Mouse (Mus musculus) urinary bladder, postnatal 25 days (tissue): ENCODE measurements around the gene 2610528J11Rik.

Experiments
- DNase-seq: peaks from one replicate; pipeline ENCODE4 v3.0.0; 2022; ENCODE audit warnings: low spot score

The 2610528J11Rik gene

GRCm38 (mm10) chr4:118542510-118543157 lies 15.8 kb downstream of the 2610528J11Rik start:
- no peak for DNase-seq

- peak; percentile 45 for DNase-seq
Measured at GRCm38 (mm10) chr4:118543158-118543530, 16.3 kb downstream of the 2610528J11Rik start.

DNA sequence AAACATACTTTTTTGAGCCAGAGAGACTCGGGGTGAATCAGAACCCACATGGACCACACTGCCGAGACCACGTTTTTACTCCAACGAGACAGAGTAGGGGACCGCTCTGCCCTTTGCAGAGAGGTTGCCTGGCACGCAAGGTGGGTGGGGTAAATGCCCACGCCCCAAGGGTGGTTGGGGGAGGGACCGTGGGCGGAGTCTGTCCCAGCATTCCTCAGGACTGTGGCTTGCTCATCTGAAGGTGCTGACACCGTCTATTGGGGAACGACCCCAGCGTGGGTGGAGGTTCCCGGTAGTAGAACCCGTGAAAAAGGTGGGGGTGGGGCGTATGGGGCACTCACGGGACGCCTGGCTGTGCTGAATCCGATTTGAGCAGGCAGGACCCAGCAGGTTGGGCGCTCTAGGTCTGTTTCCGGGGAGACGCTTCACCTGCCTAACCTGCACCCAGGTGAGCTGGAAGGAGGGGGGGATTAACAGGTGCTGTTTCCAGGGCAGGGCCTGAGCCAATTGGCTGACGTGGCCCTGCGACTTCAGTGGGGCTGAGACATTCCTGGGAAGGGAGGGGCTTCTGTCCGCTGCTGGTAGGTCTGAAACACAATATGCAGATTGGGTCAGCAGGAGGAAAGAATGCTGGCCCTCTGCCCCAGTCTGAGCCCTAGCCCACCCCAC lies 16.9 kb downstream of the 2610528J11Rik start, which contains the start of gene Tmem125:
Tmem125 (minus strand) TSS at position 453 of the 669 bp plus-strand sequence.
- DNase-seq = peak; percentile 68

- DNase-seq = no peak
Measured at GRCm38 (mm10) chr4:118544441-118545127, 17.8 kb downstream of the 2610528J11Rik start.

- peak; percentile 73 for DNase-seq
Measured at GRCm38 (mm10) chr4:118547424-118548129, 20.8 kb downstream of the 2610528J11Rik start.

DNA sequence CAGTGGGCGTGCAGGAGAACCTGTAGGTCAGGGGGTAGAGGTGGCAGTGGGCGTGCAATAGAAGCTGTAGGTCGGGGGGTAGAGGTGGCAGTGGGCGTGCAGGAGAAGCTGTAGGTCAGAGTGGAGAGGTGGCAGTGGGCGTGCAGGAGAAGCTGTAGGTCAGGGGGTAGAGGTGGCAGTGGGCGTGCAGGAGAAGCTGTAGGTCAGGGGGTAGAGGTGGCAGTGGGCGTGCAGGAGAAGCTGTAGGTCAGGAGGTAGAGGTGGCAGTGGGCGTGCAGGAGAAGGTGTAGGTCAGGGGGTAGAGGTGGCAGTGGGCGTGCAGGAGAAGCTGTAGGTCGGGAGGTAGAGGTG lies 21.3 kb downstream of the 2610528J11Rik start:
- peak; percentile 31 for DNase-seq

GRCm38 (mm10) chr4:118553039-118553649 lies 26.3 kb downstream of the 2610528J11Rik start:
- DNase-seq = no peak

DNA sequence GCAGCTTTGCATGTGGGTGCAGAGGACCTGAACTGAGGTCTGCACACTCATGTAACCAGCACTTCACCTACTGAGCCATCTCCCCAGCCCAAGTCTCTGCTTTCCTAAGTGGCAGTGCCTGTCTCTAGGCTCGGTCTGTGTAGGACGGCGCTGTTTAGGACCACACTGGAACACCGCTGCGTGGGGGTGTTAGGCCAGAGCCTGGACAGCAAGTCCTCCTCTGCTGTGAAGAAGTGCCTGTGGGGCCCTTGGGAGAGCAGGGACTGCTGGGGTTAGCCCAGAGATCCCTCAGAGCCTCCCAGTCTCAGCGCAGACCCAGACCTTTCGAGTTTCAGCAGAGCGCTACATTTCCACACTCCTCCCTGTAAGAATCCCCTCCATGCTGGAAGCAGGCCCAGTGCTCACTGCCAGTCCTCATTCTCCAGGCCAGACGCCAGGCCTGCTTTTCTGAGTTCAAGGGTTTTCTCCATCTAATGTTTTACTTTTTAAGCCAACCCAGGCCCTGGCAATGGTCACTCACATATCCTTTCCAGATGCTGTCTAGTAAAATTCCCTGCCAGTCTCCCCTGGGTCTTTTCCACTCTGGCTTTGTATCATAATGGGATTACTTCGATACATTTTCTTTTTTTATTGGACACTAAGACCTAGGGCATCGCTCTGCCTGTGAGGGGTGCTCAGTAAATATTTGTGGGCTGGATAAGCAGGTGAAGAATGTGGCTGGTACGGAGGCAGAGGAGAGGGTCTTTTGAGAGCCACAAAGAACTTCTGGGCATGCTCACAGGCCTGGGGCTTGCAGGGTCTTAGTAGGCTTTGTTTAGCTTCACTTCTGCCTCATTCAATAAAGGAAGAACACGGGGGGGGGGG lies 37.5 kb downstream of the 2610528J11Rik start:
- no peak for DNase-seq

DNA sequence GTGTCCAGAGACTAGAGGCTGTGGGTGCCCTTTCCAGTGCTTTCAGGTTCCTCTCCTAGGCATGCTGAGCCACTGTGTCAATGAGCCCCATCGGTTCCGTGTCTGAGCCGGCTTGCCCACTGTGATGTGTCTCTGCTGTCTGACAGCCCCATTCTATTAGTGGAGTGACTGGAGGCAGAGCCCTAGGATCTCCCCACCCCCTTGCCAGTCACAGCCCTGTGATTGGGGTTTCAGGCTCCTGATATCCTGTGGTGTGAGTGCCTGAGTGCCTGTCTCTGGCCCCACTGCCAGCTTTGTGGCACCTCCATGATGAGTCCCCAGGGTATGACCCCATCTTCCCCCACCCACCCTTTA lies 38.1 kb downstream of the 2610528J11Rik start:
- DNase-seq = no peak

DNA sequence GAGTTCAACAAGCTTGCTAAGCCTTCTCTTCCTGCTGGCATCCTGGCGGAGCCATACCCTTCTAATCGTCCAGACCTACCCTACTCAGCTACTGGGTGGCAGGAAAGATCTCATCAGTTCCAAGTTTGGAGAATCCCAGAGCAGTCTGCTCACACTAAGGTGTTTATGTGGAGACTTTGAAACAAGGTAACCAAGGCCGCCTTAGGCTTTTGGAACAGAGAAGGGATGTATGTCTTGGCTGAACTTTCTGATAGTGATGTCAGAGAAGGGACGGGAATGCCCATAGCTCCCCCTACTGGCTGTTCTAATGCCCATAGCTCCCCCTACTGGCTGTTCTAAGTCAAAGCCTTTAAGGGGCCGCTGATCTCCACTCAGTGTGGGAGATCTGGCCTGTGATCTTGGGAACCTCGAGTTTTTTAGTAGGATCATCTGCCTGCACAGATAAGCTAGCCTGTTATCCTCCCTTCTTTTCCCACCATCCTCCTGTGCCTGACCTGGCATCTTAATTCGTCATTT lies 39.4 kb downstream of the 2610528J11Rik start:
- peak; percentile 47 for DNase-seq

DNA sequence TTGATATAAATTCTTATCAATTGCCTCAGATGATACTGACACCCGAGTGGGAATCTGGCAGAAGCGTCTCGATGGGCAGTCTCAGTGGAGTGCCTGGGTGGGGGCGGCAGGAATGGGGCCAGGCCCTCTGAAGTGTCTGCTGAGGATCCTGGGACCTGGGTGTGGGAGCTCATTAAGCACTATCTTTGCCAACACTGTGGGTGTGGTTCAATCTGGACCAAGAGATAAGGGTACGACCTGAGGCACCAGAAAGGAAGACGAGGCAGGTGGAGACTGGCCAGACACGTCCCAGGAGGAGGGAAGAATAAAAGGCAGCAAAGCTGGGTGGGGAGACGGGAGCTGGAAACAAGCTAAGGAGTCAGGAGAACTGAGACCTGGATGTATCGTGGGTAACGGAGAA lies 41.9 kb downstream of the 2610528J11Rik start:
- DNase-seq = no peak

DNA sequence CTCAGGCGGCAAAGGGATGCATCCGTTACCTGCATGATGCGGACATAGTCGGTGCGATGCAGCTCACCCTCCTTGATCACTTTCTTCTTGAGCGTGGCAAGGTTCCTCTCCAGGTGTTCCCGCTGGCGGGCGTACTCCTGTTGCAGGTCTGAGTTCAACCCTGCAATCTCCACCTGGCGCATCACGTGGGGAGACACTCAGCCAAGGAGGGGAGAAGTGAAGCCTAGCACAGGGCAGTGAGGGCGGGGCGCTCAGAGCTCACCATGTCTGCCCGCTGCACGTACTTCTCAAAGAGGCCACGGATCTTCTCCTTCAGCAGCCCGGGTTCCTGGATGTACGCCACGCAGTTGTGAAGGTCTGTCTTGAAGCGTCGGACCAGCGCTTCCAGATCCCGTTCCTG lies 42.5 kb downstream of the 2610528J11Rik start:
- DNase-seq = no peak

GRCm38 (mm10) chr4:118571441-118571840 lies 44.6 kb downstream of the 2610528J11Rik start:
- DNase-seq = no peak

DNA sequence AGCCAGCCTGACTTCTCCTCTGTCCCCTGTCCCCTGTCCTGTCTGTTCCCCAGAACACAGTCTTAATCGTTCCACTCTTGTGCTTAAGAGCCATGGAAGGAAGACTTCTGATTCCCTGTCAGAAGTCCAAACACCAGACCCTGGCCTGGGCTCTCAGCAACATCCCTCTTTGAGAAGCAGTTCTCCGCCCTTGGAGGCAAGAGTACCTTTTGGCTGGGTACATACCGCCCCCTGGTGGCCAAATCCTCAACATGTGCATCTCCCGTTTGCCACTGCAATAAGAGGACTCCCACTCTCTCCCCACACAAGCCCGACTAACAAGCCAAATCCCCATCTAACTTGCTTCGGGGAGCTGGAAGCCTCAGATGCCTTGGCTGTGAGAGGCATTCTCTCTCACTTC lies 49.3 kb downstream of the 2610528J11Rik start:
- DNase-seq = peak; percentile 91

GRCm38 (mm10) chr4:118579313-118579712 lies 52.5 kb downstream of the 2610528J11Rik start:
- peak; percentile 54 for DNase-seq
